Mouse (Mus musculus): ENCODE results near the gene Yif1b. TPM values are rescaled to one million over a fixed set of nuclear protein-coding genes. Genes with fewer than 3 reads are reported as not detected.
A peak's percentile ranks its signal among the peaks of the same experiment; 100 is the strongest.

Gene Yif1b
- polyA plus RNA-seq, 1 experiment from 2014 or later, result 83.4 TPM

GRCm38 (mm10) chr7:29266931-29267330, 28.8 kb downstream of the Yif1b start:
- H3K4me3 ChIP-seq, result no peak overlapping the region
- 58% methylated on average over 4 of the region's 4 CpGs for WGBS
- no peak overlapping the region for H3K27ac ChIP-seq
- no peak overlapping the region for H3K4me2 ChIP-seq (replicated peaks)
- H3K4me1 ChIP-seq, result 0 out of 2 replicates have a peak, but pooled peaks cover 2% of the 10 kb centered on the region
- no peaks in the 10 kb centered on the region for H3K27me3 ChIP-seq
- no peaks in the 10 kb centered on the region for H3K9me3 ChIP-seq (replicated peaks)
- no peak overlapping the region for H3K9ac ChIP-seq
- no peak for ATAC-seq (ENCODE audit: low FRiP score)
- H3K36me3 ChIP-seq, result no peaks in the 10 kb centered on the region

GRCm38 (mm10) chr7:29270445-29270844, 32.3 kb downstream of the Yif1b start:
- H3K27ac ChIP-seq, result no peak overlapping the region
- no peaks in the 10 kb centered on the region for H3K9me3 ChIP-seq (replicated peaks)
- WGBS, result 80% methylated on average over 4 of the region's 4 CpGs
- no peak for ATAC-seq (ENCODE audit: low FRiP score)
- no peak overlapping the region for H3K9ac ChIP-seq
- no peak overlapping the region for H3K4me3 ChIP-seq
- H3K27me3 ChIP-seq, result no peaks in the 10 kb centered on the region
- H3K4me2 ChIP-seq (replicated peaks), result no peak overlapping the region
- H3K36me3 ChIP-seq, result no peaks in the 10 kb centered on the region
- H3K4me1 ChIP-seq, result 0 out of 2 replicates have a peak, but pooled peaks cover 2% of the 10 kb centered on the region

GRCm38 (mm10) chr7:29271687-29272465, 33.7 kb downstream of the Yif1b start:
- WGBS, result 77% methylated on average over 8 of the region's 8 CpGs
- no peak for ATAC-seq (ENCODE audit: low FRiP score)
- no peaks in the 10 kb centered on the region for H3K4me1 ChIP-seq
- no peak overlapping the region for H3K27ac ChIP-seq
- no peaks in the 10 kb centered on the region for H3K36me3 ChIP-seq
- no peak overlapping the region for H3K4me2 ChIP-seq (replicated peaks)
- no peak overlapping the region; the same call in 1 of the 2 replicates for H3K9ac ChIP-seq
- H3K27me3 ChIP-seq, result no peaks in the 10 kb centered on the region
- no peaks in the 10 kb centered on the region for H3K9me3 ChIP-seq (replicated peaks)
- H3K4me3 ChIP-seq, result no peak overlapping the region

GRCm38 (mm10) chr7:29276715-29277114, 38.6 kb downstream of the Yif1b start:
- no peak for ATAC-seq (ENCODE audit: low FRiP score)
- Histone ChIP-seq H3K27me3 (peaks cover 23% of the 10 kb centered on the region), H3K9me3 (replicated peaks) (no peaks in the 10 kb centered on the region), H3K36me3 (no peaks in the 10 kb centered on the region), H3K4me2 (replicated peaks) (no peak overlapping the region), H3K4me3 (no peak overlapping the region), H3K27ac (no peak overlapping the region), H3K4me1 (peaks cover 10% of the 10 kb centered on the region), H3K9ac (no peak overlapping the region)
- WGBS, result 76% methylated on average over 5 of the region's 5 CpGs

- Histone ChIP-seq H3K27me3 (peaks cover 31% of the 10 kb centered on the region), H3K27ac (no peak overlapping the region), H3K4me1 (peaks cover 15% of the 10 kb centered on the region), H3K4me3 (no peak overlapping the region), H3K9me3 (replicated peaks) (no peaks in the 10 kb centered on the region), H3K36me3 (no peaks in the 10 kb centered on the region), H3K9ac (no peak overlapping the region), H3K4me2 (replicated peaks) (no peak overlapping the region)
- 82% methylated on average over 4 of the region's 4 CpGs for WGBS
- ATAC-seq (ENCODE audit: low FRiP score), result no peak
These were observed 39.4 kb downstream of the Yif1b start for GRCm38 (mm10) chr7:29277510-29277909.

GRCm38 (mm10) chr7:29279261-29279660, 41.1 kb downstream of the Yif1b start:
- Histone ChIP-seq H3K9ac (no peak overlapping the region), H3K27me3 (peaks cover 41% of the 10 kb centered on the region), H3K27ac (no peak overlapping the region), H3K4me2 (replicated peaks) (no peak overlapping the region), H3K9me3 (replicated peaks) (no peaks in the 10 kb centered on the region), H3K4me1 (peaks cover 15% of the 10 kb centered on the region), H3K4me3 (no peak overlapping the region), H3K36me3 (no peaks in the 10 kb centered on the region)
- ATAC-seq (ENCODE audit: low FRiP score), result no peak

GRCm38 (mm10) chr7:29279924-29280323, 41.8 kb downstream of the Yif1b start:
- Histone ChIP-seq H3K36me3 (no peaks in the 10 kb centered on the region), H3K9me3 (replicated peaks) (no peaks in the 10 kb centered on the region), H3K27ac (no peak overlapping the region), H3K4me2 (replicated peaks) (no peak overlapping the region), H3K4me1 (peaks cover 15% of the 10 kb centered on the region), H3K27me3 (peaks cover 42% of the 10 kb centered on the region), H3K4me3 (no peak overlapping the region), H3K9ac (no peak overlapping the region)
- WGBS, result 86% methylated on average over 8 of the region's 8 CpGs
- ATAC-seq (ENCODE audit: low FRiP score), result no peak

GRCm38 (mm10) chr7:29280801-29281200, 42.7 kb downstream of the Yif1b start:
- peak overlapping the region; percentile 56 for H3K4me3 ChIP-seq
- H3K27me3 ChIP-seq, result peaks cover 42% of the 10 kb centered on the region
- no peaks in the 10 kb centered on the region for H3K9me3 ChIP-seq (replicated peaks)
- no peaks in the 10 kb centered on the region for H3K36me3 ChIP-seq
- peak overlapping the region; percentile 97 for H3K4me2 ChIP-seq (replicated peaks)
- ATAC-seq (ENCODE audit: low FRiP score), result no peak
- 16% methylated on average over 13 of the region's 13 CpGs for WGBS
- H3K9ac ChIP-seq, result peak overlapping the region; percentile 68; the same call in 1 of the 2 replicates
- H3K4me1 ChIP-seq, result peaks cover 15% of the 10 kb centered on the region
- H3K27ac ChIP-seq, result no peak overlapping the region

- Histone ChIP-seq H3K27ac (no peak within 1 kb of the TSS), H3K4me1 (peaks cover 15% of the 10 kb centered on the region), H3K9ac (peak within 1 kb of the TSS; percentile 68), H3K4me3 (peak within 1 kb of the TSS; percentile 56), H3K36me3 (no peaks in the 10 kb centered on the region), H3K4me2 (replicated peaks) (peak within 1 kb of the TSS; percentile 97), H3K27me3 (peaks cover 42% of the 10 kb centered on the region), H3K9me3 (replicated peaks) (no peaks in the 10 kb centered on the region)
- WGBS, result under 1% methylated on average over 79 of the region's 80 CpGs
- peak; percentile 71 for ATAC-seq (ENCODE audit: low FRiP score)
These were observed 43.3 kb downstream of the Yif1b start, which contains the start of gene Spint2 for GRCm38 (mm10) chr7:29281201-29282073. TSS of gene Spint2 (minus strand) at chr7:29281912.

- H3K4me1 ChIP-seq, result peaks cover 15% of the 10 kb centered on the region
- no peaks in the 10 kb centered on the region for H3K9me3 ChIP-seq (replicated peaks)
- 12% methylated on average over 21 of the region's 21 CpGs for WGBS
- H3K36me3 ChIP-seq, result no peaks in the 10 kb centered on the region
- ATAC-seq (ENCODE audit: low FRiP score), result no peak
- peaks cover 42% of the 10 kb centered on the region for H3K27me3 ChIP-seq
- peak overlapping the region; percentile 56 for H3K4me3 ChIP-seq
- H3K9ac ChIP-seq, result peak overlapping the region; percentile 68
- peak overlapping the region; percentile 97 for H3K4me2 ChIP-seq (replicated peaks)
- no peak overlapping the region for H3K27ac ChIP-seq
These were observed 44.0 kb downstream of the Yif1b start for GRCm38 (mm10) chr7:29282074-29282554.

- Histone ChIP-seq H3K9ac (no peak overlapping the region), H3K36me3 (no peaks in the 10 kb centered on the region), H3K4me1 (peaks cover 17% of the 10 kb centered on the region), H3K4me2 (replicated peaks) (no peak overlapping the region), H3K4me3 (no peak overlapping the region), H3K9me3 (replicated peaks) (no peaks in the 10 kb centered on the region), H3K27me3 (peaks cover 46% of the 10 kb centered on the region), H3K27ac (no peak overlapping the region)
- WGBS, result 92% methylated on average over 4 of the region's 4 CpGs
- no peak for ATAC-seq (ENCODE audit: low FRiP score)
These were observed 45.7 kb downstream of the Yif1b start for GRCm38 (mm10) chr7:29283876-29284275.

- Histone ChIP-seq H3K4me3 (no peak overlapping the region), H3K27ac (no peak overlapping the region), H3K9ac (no peak overlapping the region), H3K4me2 (replicated peaks) (no peak overlapping the region), H3K4me1 (peaks cover 23% of the 10 kb centered on the region), H3K36me3 (no peaks in the 10 kb centered on the region), H3K27me3 (peaks cover 43% of the 10 kb centered on the region), H3K9me3 (replicated peaks) (no peaks in the 10 kb centered on the region)
- ATAC-seq (ENCODE audit: low FRiP score), result no peak
- 94% methylated on average over 6 of the region's 6 CpGs for WGBS
These were observed 46.4 kb downstream of the Yif1b start for GRCm38 (mm10) chr7:29284523-29284922.

Data from hindbrain, embryonic 12.5 days (tissue).